Mouse (Mus musculus) small intestine, adult 2 months (tissue): Measurements from ENCODE around the gene Robo4. TPM values are rescaled to one million over a fixed set of nuclear protein-coding genes. Genes with fewer than 3 reads are reported as not detected.

Source experiments
- H3K27ac ChIP-seq: fragments of 200-500 bp; 2 replicates; pipeline ENCODE4 v1.5.1; 2012; ENCODE audit warnings: low read depth, low read length, control low read depth, inconsistent platforms; ENCODE audit not compliant: insufficient read depth
- H3K27me3 ChIP-seq: fragments of 200-500 bp; 2 replicates; pipeline ENCODE4 v1.6.1; 2012; ENCODE audit warnings: mild to moderate bottlenecking, moderate library complexity, low read length, inconsistent platforms; ENCODE audit not compliant: control insufficient read depth, insufficient read depth
- H3K36me3 ChIP-seq: fragments of 200-500 bp; 2 replicates; pipeline ENCODE4 v1.6.1; 2012; ENCODE audit warnings: mild to moderate bottlenecking, low read length, control low read depth, inconsistent platforms; ENCODE audit not compliant: control insufficient read depth, insufficient read depth
- H3K4me1 ChIP-seq: fragments of 200-500 bp; 2 replicates; pipeline ENCODE4 v1.6.1; 2012; ENCODE audit warnings: low read length, inconsistent platforms, mixed read lengths; ENCODE audit not compliant: control insufficient read depth, insufficient read depth, insufficient read length
- H3K4me3 ChIP-seq: fragments of 200-500 bp; 2 replicates; pipeline ENCODE4 v1.5.1; 2012; ENCODE audit warnings: low read depth, mild to moderate bottlenecking, control low read depth, inconsistent platforms, low read length, moderate library complexity
- CTCF ChIP-seq: fragments of 200-500 bp; IDR thresholded peaks from 2 replicates; pipeline ENCODE4 v1.5.1; 2012; ENCODE audit warnings: low read depth, mild to moderate bottlenecking, control low read depth, inconsistent platforms, low read length, moderate library complexity, mixed read lengths; ENCODE audit not compliant: insufficient replicate concordance, insufficient read length; ENCODE audit errors: extremely low read depth
- POLR2A ChIP-seq: fragments of 200-500 bp; IDR thresholded peaks from 2 replicates; pipeline ENCODE4 v1.6.1; 2012; ENCODE audit warnings: low read depth, mild to moderate bottlenecking, control low read depth, inconsistent platforms, low read length, moderate library complexity
- WGBS: fragments of 180-500 bp; shearing (Covaris S2); methylation state at CpG from one replicate; pipeline ENCODE4 v1.1.7; 2018; 5-methylcytosine and 5-hydroxymethylcytosine counted together
- polyA plus RNA-seq: library from polyadenylated mRNA; depleted of rRNA; stranded (reverse); fragments of >200 nt; gene quantifications from 2 replicates; pipeline ENCODE4 v1.2.3, GENCODE M21; 2012

Gene Robo4
- polyA plus RNA-seq, 1 experiment: 12.0 TPM

- no peak overlapping the region for H3K4me3 ChIP-seq
- 87% methylated on average over 6 of the region's 6 CpGs for WGBS
- no peak overlapping the region for H3K27ac ChIP-seq
- no peaks in the 10 kb centered on the region for H3K36me3 ChIP-seq
- TF ChIP-seq POLR2A: no peak
- TF ChIP-seq CTCF: no peak
- H3K27me3 ChIP-seq: no peaks in the 10 kb centered on the region
- no peaks in the 10 kb centered on the region; the same call in 1 of the 2 replicates for H3K4me1 ChIP-seq
These were observed 18.5 kb upstream of the Robo4 start for GRCm38 (mm10) chr9:37383161-37383560.

GRCm38 (mm10) chr9:37384284-37385182 is 17.2 kb upstream of the Robo4 start:
- Histone ChIP-seq H3K36me3 (no peaks in the 10 kb centered on the region), H3K4me1 (no peaks in the 10 kb centered on the region; the same call in 1 of the 2 replicates), H3K4me3 (peak overlapping the region; percentile 55), H3K27ac (no peak overlapping the region), H3K27me3 (no peaks in the 10 kb centered on the region)
- 5% methylated on average over 54 of the region's 54 CpGs for WGBS
- peak; percentile 40; the same call in 1 of the 2 replicates for TF ChIP-seq CTCF
- TF ChIP-seq POLR2A: no peak

- TF ChIP-seq CTCF (no peak), POLR2A (no peak)
- no peak overlapping the region for H3K27ac ChIP-seq
- no peaks in the 10 kb centered on the region for H3K4me1 ChIP-seq
- WGBS: 40% methylated on average over 2 of the region's 2 CpGs
- H3K36me3 ChIP-seq: no peaks in the 10 kb centered on the region
- H3K4me3 ChIP-seq: no peak overlapping the region
- H3K27me3 ChIP-seq: no peaks in the 10 kb centered on the region
These were observed 10.8 kb upstream of the Robo4 start for GRCm38 (mm10) chr9:37390891-37391290.

GRCm38 (mm10) chr9:37392071-37392470 is 9.6 kb upstream of the Robo4 start:
- H3K27me3 ChIP-seq: no peaks in the 10 kb centered on the region
- no peak overlapping the region for H3K4me3 ChIP-seq
- no peaks in the 10 kb centered on the region for H3K36me3 ChIP-seq
- no peak overlapping the region for H3K27ac ChIP-seq
- WGBS: 80% methylated on average over 2 of the region's 2 CpGs
- no peaks in the 10 kb centered on the region for H3K4me1 ChIP-seq
- TF ChIP-seq POLR2A: no peak
- no peak for TF ChIP-seq CTCF

GRCm38 (mm10) chr9:37393482-37394131 is 8.1 kb upstream of the Robo4 start:
- Histone ChIP-seq H3K36me3 (no peaks in the 10 kb centered on the region), H3K4me3 (no peak overlapping the region), H3K27ac (no peak overlapping the region), H3K27me3 (no peaks in the 10 kb centered on the region), H3K4me1 (no peaks in the 10 kb centered on the region)
- WGBS: 61% methylated on average over 8 of the region's 8 CpGs
- TF ChIP-seq POLR2A (no peak), CTCF (no peak)

GRCm38 (mm10) chr9:37400585-37400984 is 1.1 kb upstream of the Robo4 start:
- WGBS: 85% methylated on average over 2 of the region's 2 CpGs
- H3K4me1 ChIP-seq: no peaks in the 10 kb centered on the region
- TF ChIP-seq POLR2A (no peak), CTCF (no peak)
- no peaks in the 10 kb centered on the region for H3K36me3 ChIP-seq
- no peaks in the 10 kb centered on the region for H3K27me3 ChIP-seq
- H3K27ac ChIP-seq: peak overlapping the region; percentile 78
- no peak overlapping the region for H3K4me3 ChIP-seq

GRCm38 (mm10) chr9:37402501-37402900 is 804 bp downstream of the Robo4 start:
- no peak for TF ChIP-seq POLR2A
- TF ChIP-seq CTCF: no peak
- Histone ChIP-seq H3K4me1 (no peaks in the 10 kb centered on the region), H3K27me3 (no peaks in the 10 kb centered on the region), H3K36me3 (no peaks in the 10 kb centered on the region), H3K27ac (0 out of 2 replicates have a peak overlapping the region, but pooled peaks have one; percentile 33), H3K4me3 (peak overlapping the region; percentile 48)
- WGBS: 83% methylated on average over 7 of the region's 7 CpGs
